Mouse (Mus musculus): Measurements from ENCODE around the gene Ppp5c. TPM values are rescaled to one million over a fixed set of nuclear protein-coding genes. Genes with fewer than 3 reads are reported as not detected.

Gene Ppp5c
- total RNA-seq, 2 experiments from 2014 or later, result 150 to 153 TPM

GRCm38 (mm10) chr7:17019426-17020166, 8.1 kb downstream of the Ppp5c start:
- DNase-seq (ENCODE audit: extremely low spot score in 1 of 2, low spot score in 1 of 2), result no peak

- no peak for DNase-seq (ENCODE audit: extremely low spot score in 1 of 2, low spot score in 1 of 2)
Observed at GRCm38 (mm10) chr7:17017921-17018320, 9.8 kb downstream of the Ppp5c start.

- DNase-seq (ENCODE audit: extremely low spot score in 1 of 2, low spot score in 1 of 2), result peak; percentile 74 to 85
Observed at GRCm38 (mm10) chr7:17017036-17017435, 10.7 kb downstream of the Ppp5c start.

GRCm38 (mm10) chr7:17015381-17015780, 12.3 kb downstream of the Ppp5c start:
- no peak for DNase-seq (ENCODE audit: extremely low spot score in 1 of 2, low spot score in 1 of 2)

GRCm38 (mm10) chr7:17011909-17012590, 15.7 kb downstream of the Ppp5c start:
- DNase-seq (ENCODE audit: extremely low spot score in 1 of 2, low spot score in 1 of 2), result no peak

- DNase-seq (ENCODE audit: extremely low spot score in 1 of 2, low spot score in 1 of 2), result no peak
Observed at GRCm38 (mm10) chr7:17010010-17010347, 17.7 kb downstream of the Ppp5c start.

GRCm38 (mm10) chr7:17009326-17010009, 18.3 kb downstream of the Ppp5c start:
- no peak for DNase-seq (ENCODE audit: extremely low spot score in 1 of 2, low spot score in 1 of 2)

- no peak for DNase-seq (ENCODE audit: extremely low spot score in 1 of 2, low spot score in 1 of 2)
Observed at GRCm38 (mm10) chr7:17007300-17007699, 20.4 kb downstream of the Ppp5c start.

GRCm38 (mm10) chr7:17004716-17005115, 23.0 kb downstream of the Ppp5c start:
- no peak for DNase-seq (ENCODE audit: extremely low spot score in 1 of 2, low spot score in 1 of 2)

GRCm38 (mm10) chr7:17003230-17003960, 24.3 kb downstream of the Ppp5c start:
- DNase-seq (ENCODE audit: extremely low spot score in 1 of 2, low spot score in 1 of 2), result no peak

- DNase-seq (ENCODE audit: extremely low spot score in 1 of 2, low spot score in 1 of 2), result peak; percentile 81 to 93
Observed at GRCm38 (mm10) chr7:17002375-17003195, 25.1 kb downstream of the Ppp5c start.

GRCm38 (mm10) chr7:16999650-17000049, 28.1 kb downstream of the Ppp5c start:
- DNase-seq (ENCODE audit: extremely low spot score in 1 of 2, low spot score in 1 of 2), result peak; percentile 98

GRCm38 (mm10) chr7:16999233-16999632, 28.5 kb downstream of the Ppp5c start:
- DNase-seq (ENCODE audit: extremely low spot score in 1 of 2, low spot score in 1 of 2), result no peak

- DNase-seq (ENCODE audit: extremely low spot score in 1 of 2, low spot score in 1 of 2), result no peak
Observed at GRCm38 (mm10) chr7:16995345-16995744, 32.4 kb downstream of the Ppp5c start.

- no peak for DNase-seq (ENCODE audit: extremely low spot score in 1 of 2, low spot score in 1 of 2)
Observed at GRCm38 (mm10) chr7:16994400-16994799, 33.3 kb downstream of the Ppp5c start.

GRCm38 (mm10) chr7:16993651-16994399, 33.9 kb downstream of the Ppp5c start:
- peak in 1 of 2 experiments; percentile 19 for DNase-seq (ENCODE audit: extremely low spot score in 1 of 2, low spot score in 1 of 2)

GRCm38 (mm10) chr7:16992451-16992807, 35.3 kb downstream of the Ppp5c start, which contains the start of gene Ccdc8:
Gene Ccdc8, plus strand, starts transcription at chr7:16992708.
- DNase-seq (ENCODE audit: extremely low spot score in 1 of 2, low spot score in 1 of 2), result no peak

- DNase-seq (ENCODE audit: extremely low spot score in 1 of 2, low spot score in 1 of 2), result no peak
Observed at GRCm38 (mm10) chr7:16991681-16992450, 35.9 kb downstream of the Ppp5c start.
